Mouse (Mus musculus): ENCODE results near the gene Tnpo1. TPM values are rescaled to one million over a fixed set of nuclear protein-coding genes. Genes with fewer than 3 reads are reported as not detected.
A peak's percentile ranks its signal among the peaks of the same experiment; 100 is the strongest.

Gene Tnpo1
- polyA plus RNA-seq, 1 experiment: 15.2 TPM

GRCm38 (mm10) chr13:98896013-98896412 lies 30.2 kb downstream of the Tnpo1 start:
- TF ChIP-seq POLR2A (IDR thresholded peaks at IDR 0.05; ENCODE audit: low read depth, low read length) (no peak), CTCF (IDR thresholded peaks at IDR 0.05; ENCODE audit: extremely low read depth, insufficient read depth, insufficient read length, insufficient replicate concordance) (no peak)
- Histone ChIP-seq H3K36me3 (ENCODE audit: control insufficient read depth, insufficient read depth, low read length) (no peaks in the 10 kb centered on the region), H3K4me3 (ENCODE audit: extremely low read depth, insufficient read depth, insufficient read length) (no peak overlapping the region), H3K27me3 (ENCODE audit: control insufficient read depth, insufficient read depth, low read length) (no peaks in the 10 kb centered on the region), H3K27ac (ENCODE audit: insufficient read depth, low read length) (no peak overlapping the region), H3K4me1 (ENCODE audit: control insufficient read depth, insufficient read depth, insufficient read length) (peaks cover 2% of the 10 kb centered on the region; the same call in 1 of the 2 replicates)
- DNase-seq (ENCODE audit: low read depth in 1 of 2, low spot score in 2 of 2): no peak
- WGBS: 83% methylated on average over 4 of the region's 4 CpGs

DNA sequence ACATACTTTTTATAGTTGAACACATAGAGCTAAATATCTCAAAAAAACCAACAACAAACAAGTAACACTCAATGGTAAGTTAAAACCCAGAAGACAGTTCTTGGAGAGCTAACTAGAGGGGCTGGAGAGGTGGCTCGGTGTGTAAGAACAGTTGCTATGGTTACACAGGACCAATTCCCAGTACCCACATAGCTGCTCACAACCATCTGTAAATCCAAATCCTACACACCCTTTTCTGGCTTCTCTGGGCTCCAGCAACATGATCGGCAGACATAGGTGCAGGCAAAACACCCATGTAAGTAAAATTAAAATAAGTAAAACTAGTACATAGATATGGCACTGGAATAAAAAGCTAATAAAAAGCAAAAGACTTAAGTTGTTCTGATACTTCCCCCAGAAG lies 31.3 kb downstream of the Tnpo1 start:
- TF ChIP-seq CTCF (IDR thresholded peaks at IDR 0.05; ENCODE audit: extremely low read depth, insufficient read depth, insufficient read length, insufficient replicate concordance) (no peak), POLR2A (IDR thresholded peaks at IDR 0.05; ENCODE audit: low read depth, low read length) (no peak)
- 88% methylated on average over 2 of the region's 2 CpGs for WGBS
- H3K27ac ChIP-seq (ENCODE audit: insufficient read depth, low read length): no peak overlapping the region
- peaks cover 2% of the 10 kb centered on the region; the same call in 1 of the 2 replicates for H3K4me1 ChIP-seq (ENCODE audit: control insufficient read depth, insufficient read depth, insufficient read length)
- H3K27me3 ChIP-seq (ENCODE audit: control insufficient read depth, insufficient read depth, low read length): no peaks in the 10 kb centered on the region
- no peaks in the 10 kb centered on the region for H3K36me3 ChIP-seq (ENCODE audit: control insufficient read depth, insufficient read depth, low read length)
- no peak for DNase-seq (ENCODE audit: low read depth in 1 of 2, low spot score in 2 of 2)
- no peak overlapping the region for H3K4me3 ChIP-seq (ENCODE audit: extremely low read depth, insufficient read depth, insufficient read length)

- Histone ChIP-seq H3K27me3 (ENCODE audit: control insufficient read depth, insufficient read depth, low read length) (no peaks in the 10 kb centered on the region), H3K4me3 (ENCODE audit: extremely low read depth, insufficient read depth, insufficient read length) (no peak overlapping the region), H3K4me1 (ENCODE audit: control insufficient read depth, insufficient read depth, insufficient read length) (peaks cover 8% of the 10 kb centered on the region; the same call in 1 of the 2 replicates), H3K36me3 (ENCODE audit: control insufficient read depth, insufficient read depth, low read length) (peaks cover 4% of the 10 kb centered on the region), H3K27ac (ENCODE audit: insufficient read depth, low read length) (no peak overlapping the region)
- no peak for DNase-seq (ENCODE audit: low read depth in 1 of 2, low spot score in 2 of 2)
- 61% methylated on average over 8 of the region's 8 CpGs for WGBS
- no peak for TF ChIP-seq CTCF (IDR thresholded peaks at IDR 0.05; ENCODE audit: extremely low read depth, insufficient read depth, insufficient read length, insufficient replicate concordance)
- TF ChIP-seq POLR2A (IDR thresholded peaks at IDR 0.05; ENCODE audit: low read depth, low read length): no peak
Observed at GRCm38 (mm10) chr13:98891443-98891842, 34.7 kb downstream of the Tnpo1 start.

GRCm38 (mm10) chr13:98890871-98891219 lies 35.3 kb downstream of the Tnpo1 start:
- DNase-seq (ENCODE audit: low read depth in 1 of 2, low spot score in 2 of 2): peak; percentile 37 to 79
- Histone ChIP-seq H3K27me3 (ENCODE audit: control insufficient read depth, insufficient read depth, low read length) (no peaks in the 10 kb centered on the region), H3K36me3 (ENCODE audit: control insufficient read depth, insufficient read depth, low read length) (peaks cover 4% of the 10 kb centered on the region), H3K4me1 (ENCODE audit: control insufficient read depth, insufficient read depth, insufficient read length) (peaks cover 8% of the 10 kb centered on the region; the same call in 1 of the 2 replicates), H3K27ac (ENCODE audit: insufficient read depth, low read length) (peak overlapping the region; percentile 89), H3K4me3 (ENCODE audit: extremely low read depth, insufficient read depth, insufficient read length) (peak overlapping the region; percentile 97)
- under 1% methylated on average over 32 of the region's 32 CpGs for WGBS
- TF ChIP-seq CTCF (IDR thresholded peaks at IDR 0.05; ENCODE audit: extremely low read depth, insufficient read depth, insufficient read length, insufficient replicate concordance) (no peak), POLR2A (IDR thresholded peaks at IDR 0.05; ENCODE audit: low read depth, low read length) (no peak; the same call in 1 of the 2 replicates)

DNA sequence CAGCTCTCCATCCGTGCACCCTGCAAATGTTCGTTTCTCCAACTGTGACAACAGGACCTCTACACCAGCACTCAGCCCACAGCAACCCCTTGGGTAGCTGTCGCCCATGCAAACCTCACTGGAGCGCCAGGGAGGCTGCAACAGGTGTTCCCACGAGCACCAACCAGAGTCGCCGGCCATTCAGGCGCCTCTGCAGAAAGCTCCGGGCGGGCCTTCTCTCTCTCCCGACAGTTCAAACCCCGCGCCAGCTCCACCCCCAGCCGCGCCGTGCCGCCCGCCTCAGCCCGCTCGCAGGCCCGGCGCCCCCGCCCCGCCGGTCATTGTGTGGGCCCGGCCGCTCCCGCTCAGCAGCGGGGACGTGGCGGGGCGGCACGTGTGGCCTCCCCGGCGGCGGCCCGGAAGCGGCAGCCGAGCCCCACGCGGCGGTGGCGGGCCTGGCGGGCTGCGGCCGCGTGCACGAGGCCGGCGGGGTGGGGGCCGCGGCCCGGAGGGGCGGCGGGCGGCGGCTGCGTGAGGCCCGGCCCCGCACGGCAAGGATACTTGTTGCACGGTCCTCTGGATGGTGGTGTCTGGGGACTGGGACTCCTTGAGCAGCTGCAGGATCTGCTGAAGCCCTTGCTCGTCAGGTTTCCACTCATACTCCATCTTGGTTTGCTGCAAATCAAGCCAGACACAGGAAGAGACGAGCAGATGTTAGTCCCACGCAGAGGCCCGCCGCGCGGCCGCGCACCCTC lies 35.9 kb downstream of the Tnpo1 start:
- Histone ChIP-seq H3K27me3 (ENCODE audit: control insufficient read depth, insufficient read depth, low read length) (no peaks in the 10 kb centered on the region), H3K4me1 (ENCODE audit: control insufficient read depth, insufficient read depth, insufficient read length) (peaks cover 8% of the 10 kb centered on the region; the same call in 1 of the 2 replicates), H3K4me3 (ENCODE audit: extremely low read depth, insufficient read depth, insufficient read length) (peak overlapping the region; percentile 97), H3K36me3 (ENCODE audit: control insufficient read depth, insufficient read depth, low read length) (peaks cover 4% of the 10 kb centered on the region), H3K27ac (ENCODE audit: insufficient read depth, low read length) (peak overlapping the region; percentile 89)
- TF ChIP-seq CTCF (IDR thresholded peaks at IDR 0.05; ENCODE audit: extremely low read depth, insufficient read depth, insufficient read length, insufficient replicate concordance): no peak
- no peak for TF ChIP-seq POLR2A (IDR thresholded peaks at IDR 0.05; ENCODE audit: low read depth, low read length)
- DNase-seq (ENCODE audit: low read depth in 1 of 2, low spot score in 2 of 2): peak in 1 of 2 experiments; percentile 46
- WGBS: under 1% methylated on average over 63 of the region's 71 CpGs

DNA sequence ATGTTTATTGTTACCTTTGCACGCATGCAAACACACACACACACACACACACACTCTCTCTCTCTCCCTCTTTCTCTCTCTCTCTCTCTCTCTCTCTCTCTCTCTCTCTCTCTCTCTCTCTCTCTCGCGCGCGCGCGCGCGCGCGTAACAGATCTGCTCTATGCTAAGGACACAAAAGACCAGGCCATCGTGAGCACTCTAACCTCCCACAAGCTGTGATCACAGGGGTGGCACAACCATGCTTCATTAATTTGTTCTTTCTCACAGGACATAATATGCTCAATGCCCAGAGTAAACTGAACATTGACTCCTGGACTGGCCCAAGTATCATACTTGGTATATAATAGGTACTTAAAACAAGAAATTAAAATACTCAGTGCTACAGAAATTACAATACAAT lies 37.0 kb downstream of the Tnpo1 start:
- no peaks in the 10 kb centered on the region for H3K27me3 ChIP-seq (ENCODE audit: control insufficient read depth, insufficient read depth, low read length)
- peaks cover 8% of the 10 kb centered on the region; the same call in 1 of the 2 replicates for H3K4me1 ChIP-seq (ENCODE audit: control insufficient read depth, insufficient read depth, insufficient read length)
- H3K27ac ChIP-seq (ENCODE audit: insufficient read depth, low read length): no peak overlapping the region
- no peak for DNase-seq (ENCODE audit: low read depth in 1 of 2, low spot score in 2 of 2)
- 91% methylated on average over 11 of the region's 12 CpGs for WGBS
- no peak for TF ChIP-seq POLR2A (IDR thresholded peaks at IDR 0.05; ENCODE audit: low read depth, low read length)
- H3K36me3 ChIP-seq (ENCODE audit: control insufficient read depth, insufficient read depth, low read length): peaks cover 5% of the 10 kb centered on the region
- H3K4me3 ChIP-seq (ENCODE audit: extremely low read depth, insufficient read depth, insufficient read length): no peak overlapping the region

DNA sequence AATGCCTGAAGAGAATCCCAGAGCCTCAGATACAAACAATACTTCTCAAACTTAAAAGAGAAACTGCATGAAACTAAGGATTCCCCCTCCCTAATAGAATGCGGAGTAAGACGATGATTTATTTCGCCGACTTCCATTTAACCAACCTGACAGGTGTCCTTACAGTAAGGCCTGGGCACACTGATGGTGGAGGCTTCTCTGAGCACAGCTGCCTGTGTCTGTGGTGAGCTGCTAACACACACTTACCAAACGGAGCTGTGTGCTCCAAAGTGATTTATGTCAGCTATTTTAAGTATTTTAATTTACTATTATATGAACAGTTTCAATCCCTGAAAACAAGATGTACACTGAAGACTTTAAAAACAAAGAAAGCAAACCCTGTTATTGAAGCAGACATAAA lies 42.4 kb downstream of the Tnpo1 start:
- no peak for DNase-seq (ENCODE audit: low read depth in 1 of 2, low spot score in 2 of 2)
- TF ChIP-seq POLR2A (IDR thresholded peaks at IDR 0.05; ENCODE audit: low read depth, low read length): no peak

More for the DNA sequence above, 42.4 kb downstream of the Tnpo1 start:
- Histone ChIP-seq H3K27ac (ENCODE audit: insufficient read depth, low read length) (no peak overlapping the region), H3K36me3 (ENCODE audit: control insufficient read depth, insufficient read depth, low read length) (peaks cover 23% of the 10 kb centered on the region), H3K27me3 (ENCODE audit: control insufficient read depth, insufficient read depth, low read length) (no peaks in the 10 kb centered on the region), H3K4me3 (ENCODE audit: extremely low read depth, insufficient read depth, insufficient read length) (no peak overlapping the region), H3K4me1 (ENCODE audit: control insufficient read depth, insufficient read depth, insufficient read length) (peaks cover 3% of the 10 kb centered on the region; the same call in 1 of the 2 replicates)
- 88% methylated on average over 5 of the region's 5 CpGs for WGBS
